Mouse (Mus musculus): ENCODE results near the gene Git1.

GRCm38 (mm10) chr11:77485229-77485628, 8.1 kb upstream of the Git1 start:
- no peak for TF ChIP-seq CTCF (IDR thresholded peaks at IDR 0.05; ENCODE audit: borderline replicate concordance, extremely low read depth, insufficient read depth, insufficient read length)
- no peak for TF ChIP-seq POLR2A (IDR thresholded peaks at IDR 0.05; ENCODE audit: borderline replicate concordance, extremely low read depth, insufficient read depth, insufficient read length, poor library complexity, severe bottlenecking)
